Mouse (Mus musculus) lung, adult 2 months (tissue): Measurements from ENCODE around the gene Parp14.

Experiments used
- CTCF ChIP-seq: fragments of 200-500 bp; IDR thresholded peaks from 2 replicates; pipeline ENCODE4 v1.5.1; 2011; ENCODE audit warnings: mild to moderate bottlenecking, low read length, control low read depth; ENCODE audit not compliant: insufficient read depth
- POLR2A ChIP-seq: fragments of 200-500 bp; IDR thresholded peaks from 2 replicates; pipeline ENCODE4 v1.6.1; 2011; ENCODE audit warnings: low read depth, mild to moderate bottlenecking, control low read depth, low read length, borderline replicate concordance; ENCODE audit errors: extremely low read depth

- TF ChIP-seq CTCF, result no peak
- no peak for TF ChIP-seq POLR2A
Observed at GRCm38 (mm10) chr16:35894997-35895396, 23.7 kb upstream of the Parp14 start.
